Mouse (Mus musculus) left cerebral cortex, postnatal 14 days (tissue): ENCODE measurements around the gene Capn1. TPM values are rescaled to one million over a fixed set of nuclear protein-coding genes. Genes with fewer than 3 reads are reported as not detected.

Experiments
- DNase-seq, 2 experiments: peaks; one replicate each; pipeline ENCODE4 v3.0.0; 2021 to 2022; ENCODE audit warnings: low spot score in 2 of 2, mixed read lengths in 1 of 2
- intact Hi-C: fragments of 180-260 bp; cut with DNase I; formaldehyde crosslinking; loops from one replicate; pipeline ENCODE4 v1.15.1; 2025
- total RNA-seq, 2 experiments: library from RNA; stranded (reverse); gene quantifications; 2 replicates each; pipeline ENCODE4 v1.2.3; 2021

Gene Capn1
- total RNA-seq, 2 experiments from 2014 or later = 14.5 to 17.4 TPM

DNA sequence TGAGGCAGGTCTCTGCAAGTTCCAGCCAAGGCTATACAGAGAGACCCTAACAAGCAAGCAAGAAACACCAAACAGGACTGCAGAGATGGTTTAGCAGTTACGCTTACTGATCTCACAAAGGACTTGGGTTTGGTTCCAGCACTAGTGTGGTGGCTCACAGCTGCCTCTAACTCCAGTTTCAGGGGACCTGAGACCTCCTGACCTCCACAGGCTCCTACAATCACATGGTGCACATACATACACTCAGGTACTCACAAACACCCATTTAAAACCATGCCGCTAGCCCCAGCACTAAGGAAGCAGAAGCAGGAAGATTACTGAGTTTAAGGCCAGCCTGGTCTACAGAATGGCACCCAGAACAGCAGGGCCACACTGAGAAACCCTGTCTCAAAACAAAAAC, 50.9 kb downstream of the Capn1 start:
- intact Hi-C loops = loop anchor here (2.0 kb wide), 2 partner anchors 54 to 80 kb away; no protein-coding TSS in a partner anchor
- DNase-seq = no peak

DNA sequence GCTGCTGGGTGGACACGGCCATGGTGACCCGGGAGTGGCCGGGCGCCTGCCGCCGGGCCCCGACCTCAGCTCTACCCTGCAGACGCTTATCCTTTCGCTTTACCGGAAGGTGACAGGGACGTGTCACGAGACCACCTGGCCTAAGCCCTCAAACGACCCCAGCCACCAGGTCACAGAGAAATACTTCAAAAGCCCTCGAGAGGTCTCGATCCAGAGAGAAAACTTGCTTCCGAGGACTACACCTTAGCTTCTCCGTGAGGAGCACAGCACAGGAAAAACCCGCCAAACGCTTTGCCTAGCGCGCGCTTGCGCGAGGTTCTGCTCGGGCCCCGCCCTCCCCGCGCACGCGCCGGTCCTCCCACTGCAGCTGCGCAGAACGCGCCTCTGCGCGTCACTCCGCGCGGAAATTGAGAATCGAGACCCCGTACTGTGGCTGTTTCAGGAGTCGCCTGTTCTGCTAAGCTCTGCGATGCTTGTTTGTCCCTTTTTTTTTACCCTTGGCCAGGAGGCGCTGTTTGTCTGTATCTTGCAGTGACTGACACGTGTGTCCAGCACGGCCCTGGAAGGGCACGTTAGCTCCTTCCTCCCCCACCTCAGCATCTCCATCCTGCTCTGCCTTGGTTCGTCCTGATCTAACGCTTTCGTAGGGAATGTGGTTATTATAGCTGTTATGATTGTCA, 51.7 kb downstream of the Capn1 start, which contains the start of gene Pola2:
TSS of gene Pola2 (minus strand) at position 320 of the 680 bp plus-strand sequence.
- intact Hi-C loops = loop anchor here (2.0 kb wide), 2 partner anchors 55 to 81 kb away; no protein-coding TSS in a partner anchor
- DNase-seq = peak; percentile 88 to 90

DNA sequence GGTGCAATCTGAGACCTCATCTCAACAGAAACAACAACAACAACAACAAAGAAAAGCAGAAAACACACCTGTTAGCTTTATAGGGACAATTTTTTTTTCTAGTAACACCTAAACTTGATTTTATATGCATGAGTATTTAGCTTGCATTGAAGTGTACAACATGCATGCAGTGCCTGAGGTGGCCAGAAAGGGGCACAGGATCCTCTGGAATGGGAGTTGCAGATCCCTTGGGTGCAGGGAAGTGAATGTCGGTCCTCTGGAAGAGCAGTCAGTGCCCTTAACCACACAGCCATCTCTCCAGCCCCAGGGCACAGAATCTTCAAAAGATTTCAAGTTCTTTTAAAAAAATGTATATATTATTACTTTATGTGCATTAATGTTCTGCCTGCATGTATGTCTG, 53.0 kb downstream of the Capn1 start:
- no peak for DNase-seq
- intact Hi-C loops = no loop called here

DNA sequence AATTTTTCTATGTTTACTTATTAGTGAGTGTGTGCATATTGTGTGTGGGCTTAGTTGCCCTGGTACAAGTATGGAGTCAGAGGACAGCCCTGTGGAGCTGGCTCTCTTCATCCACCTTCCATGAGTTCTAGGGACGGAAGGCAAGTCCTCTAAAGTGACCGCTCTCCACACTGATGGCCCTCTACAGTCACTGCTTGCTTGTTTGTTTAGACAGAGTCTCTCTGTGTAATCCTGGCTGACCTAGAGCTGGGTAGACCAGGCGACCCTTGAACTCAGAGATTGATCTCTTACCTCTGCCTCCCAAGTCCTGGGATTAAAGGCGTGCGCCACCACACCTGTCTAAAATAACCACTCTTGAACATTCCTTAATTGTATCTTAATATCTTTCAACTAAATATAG, 58.3 kb downstream of the Capn1 start:
- DNase-seq = no peak
- intact Hi-C loops = loop anchor here (2.0 to 5.0 kb wide), 2 partner anchors 33 to 175 kb away; partner anchors contain the start of gene Cdc42ep2

DNA sequence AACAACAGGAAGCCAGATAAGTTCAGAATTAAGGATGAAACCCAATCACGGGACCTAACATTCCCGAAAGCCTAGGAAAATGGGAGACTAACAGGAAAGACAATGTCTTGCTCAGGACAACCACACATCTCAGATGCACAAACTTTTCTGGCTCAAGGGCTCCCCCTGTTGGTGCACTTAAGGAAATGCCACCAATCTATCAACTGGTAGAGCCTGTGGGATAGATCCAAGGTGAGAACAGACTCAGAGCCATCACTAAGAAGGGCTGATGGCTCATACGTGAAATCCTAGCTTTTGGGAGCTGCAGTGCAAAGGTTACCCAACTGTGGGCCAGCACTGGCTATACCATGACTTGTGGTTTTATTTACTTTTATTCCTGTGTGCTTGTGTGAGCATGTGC, 59.0 kb downstream of the Capn1 start:
- intact Hi-C loops = loop anchor here (2.0 to 5.0 kb wide), 2 partner anchors 32 to 174 kb away; partner anchors contain the start of gene Cdc42ep2
- peak; percentile 63 to 80 for DNase-seq

DNA sequence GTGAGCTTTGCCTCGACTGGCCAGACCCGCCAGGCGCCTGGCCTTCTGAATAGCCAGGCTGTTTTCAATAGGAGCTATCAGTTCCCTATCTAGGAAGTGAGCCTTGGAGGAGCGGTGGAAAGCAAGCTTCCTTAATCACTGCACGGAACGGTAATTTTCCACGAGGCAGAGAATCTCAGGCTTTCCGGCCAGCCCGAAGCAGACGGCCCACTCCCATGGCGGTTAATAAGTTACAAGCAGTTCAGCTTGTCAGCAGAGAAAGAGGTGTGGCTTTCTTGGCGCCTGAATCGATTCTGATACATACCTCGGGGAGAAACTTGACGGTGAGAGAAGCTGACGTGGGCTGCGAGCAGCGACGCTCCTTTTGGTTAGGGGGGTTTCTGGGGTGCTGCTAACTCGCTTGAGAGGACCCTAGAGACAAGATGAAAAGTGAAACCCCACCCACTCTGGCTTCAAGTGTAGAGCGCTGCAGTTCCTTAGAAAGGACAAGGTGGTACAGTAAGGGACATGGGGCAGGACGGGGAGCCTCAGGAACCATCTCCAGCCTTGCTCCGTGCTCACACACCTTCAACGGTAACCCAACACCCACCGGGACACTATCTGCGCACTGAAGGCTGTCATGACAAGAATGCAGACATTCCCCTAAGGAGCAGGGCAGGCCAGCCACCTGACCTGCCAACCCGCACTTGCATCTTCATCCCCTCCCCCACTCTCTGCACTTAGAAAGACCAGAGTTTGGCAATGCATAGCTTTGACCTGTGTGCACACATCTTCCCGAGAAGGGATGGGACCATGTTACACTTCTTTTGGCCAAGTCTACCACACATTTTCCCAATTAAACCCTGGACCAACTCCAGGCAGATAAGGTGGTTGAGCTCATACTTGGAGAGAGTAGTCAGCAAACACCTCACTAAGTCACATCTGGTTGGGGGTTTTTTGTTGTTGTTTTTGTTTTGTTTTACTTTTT, 59.7 kb downstream of the Capn1 start:
- DNase-seq = no peak
- intact Hi-C loops = loop anchor here (2.0 to 5.0 kb wide), 2 partner anchors 31 to 174 kb away; partner anchors contain the start of gene Cdc42ep2

DNA sequence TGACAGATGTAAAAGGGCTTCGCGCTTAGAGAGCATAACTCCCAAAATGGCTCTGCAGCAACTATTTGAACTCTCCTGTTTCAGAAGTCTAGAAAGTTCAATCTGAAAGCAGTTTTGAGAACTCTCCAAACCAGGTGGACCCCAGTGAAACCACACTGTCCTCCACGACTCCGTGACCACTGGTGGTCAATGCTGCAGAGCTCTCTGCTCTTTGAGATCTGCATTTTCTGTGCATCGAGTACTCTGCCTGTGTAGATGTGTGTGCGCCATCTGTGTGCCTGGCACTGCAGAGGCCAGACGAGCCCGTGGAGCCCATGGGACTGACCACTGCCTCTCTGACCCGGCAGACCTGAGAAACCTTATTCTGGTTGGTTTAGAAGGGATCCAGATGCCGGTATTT, 60.8 kb downstream of the Capn1 start:
- intact Hi-C loops = loop anchor here (5.0 kb wide), 1 partner anchor 173 kb away; no protein-coding TSS in a partner anchor
- DNase-seq = no peak

DNA sequence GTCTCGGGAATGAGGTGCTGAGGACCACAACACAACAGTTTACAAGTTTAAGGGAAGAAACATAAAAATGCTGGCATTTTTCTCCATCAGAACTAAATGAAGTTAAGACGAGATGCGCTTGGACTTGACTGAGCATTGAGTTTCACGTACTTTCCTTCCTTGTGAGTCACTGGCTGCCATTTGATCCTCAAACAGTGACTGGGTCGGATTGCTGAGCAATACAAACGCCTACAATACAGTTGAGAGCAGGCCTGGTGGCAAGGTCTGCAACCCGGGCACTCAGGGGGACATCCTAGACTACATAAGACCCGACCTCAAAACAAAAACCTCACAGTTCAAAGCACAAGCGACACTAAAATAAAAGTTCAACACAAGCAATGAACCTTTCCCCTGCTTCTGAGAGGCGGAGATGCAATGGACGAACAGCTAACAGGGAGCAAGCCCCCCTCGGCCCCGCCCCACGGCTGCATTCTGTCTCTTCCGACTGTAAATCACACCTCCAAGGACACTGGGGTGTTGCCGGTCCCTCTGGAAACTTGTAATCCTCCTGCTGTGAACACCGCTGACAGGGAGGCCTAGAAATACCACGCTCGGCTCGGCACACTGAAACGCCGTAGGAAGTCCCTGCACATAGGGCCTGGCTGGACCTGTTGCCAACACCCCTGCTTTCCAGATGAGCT, 61.5 kb downstream of the Capn1 start:
- intact Hi-C loops = no loop called here
- DNase-seq = no peak

DNA sequence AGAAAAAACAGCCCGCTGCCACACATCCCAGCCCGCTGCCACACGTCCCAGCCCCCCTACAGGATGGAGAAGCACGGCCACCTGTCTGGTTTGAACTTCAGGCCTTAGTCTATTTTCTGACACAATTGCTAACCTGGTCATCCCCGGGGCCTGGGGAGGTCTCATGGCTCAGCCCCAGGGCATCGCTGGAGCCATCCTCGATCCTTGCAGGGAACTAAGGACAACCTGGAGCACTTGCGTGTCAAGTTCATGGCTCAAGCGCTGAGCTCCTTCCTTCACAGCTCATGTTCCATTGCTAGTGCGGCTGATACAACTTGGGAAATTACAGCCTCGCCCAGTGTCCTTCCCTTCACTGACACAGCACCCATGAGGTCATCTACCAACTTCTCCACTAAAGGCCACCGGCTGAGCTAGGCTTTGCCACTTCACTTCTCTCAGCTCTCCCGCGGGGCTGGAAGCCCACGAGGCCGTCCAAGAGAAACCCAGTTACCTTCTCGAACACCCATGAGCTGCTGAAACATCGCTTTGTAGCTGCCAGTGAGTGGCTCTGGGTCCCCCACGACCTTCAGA, 62.4 kb downstream of the Capn1 start:
- intact Hi-C loops = no loop called here
- no peak for DNase-seq

DNA sequence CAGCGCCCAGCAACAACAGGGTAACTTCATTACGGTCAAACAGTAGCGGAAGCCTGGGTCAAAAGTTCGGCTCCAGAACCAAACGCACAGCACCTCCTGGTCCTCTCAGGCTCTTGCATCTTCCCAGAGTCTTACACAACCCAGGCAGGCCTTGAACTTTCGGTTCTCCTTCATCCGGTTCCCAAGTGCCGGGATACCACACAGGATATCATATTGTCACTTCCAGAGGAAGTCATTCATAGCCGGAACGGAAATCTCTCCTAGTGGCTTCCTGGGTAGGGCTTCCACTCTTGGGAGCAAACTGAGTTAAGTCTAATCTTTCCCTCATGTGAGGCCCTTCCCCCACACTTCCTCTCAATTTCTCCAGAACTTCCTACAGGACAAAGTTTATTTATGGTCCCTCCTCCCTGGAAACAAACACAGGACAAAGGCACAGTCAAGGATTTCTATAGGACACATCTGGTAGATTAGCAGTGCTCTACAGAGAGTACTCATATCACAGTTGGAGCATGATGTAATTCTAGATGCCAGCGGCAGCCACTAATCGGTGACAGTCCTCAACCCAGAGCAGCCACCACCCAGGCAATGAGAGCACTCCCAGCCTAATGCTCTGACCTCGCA, 63.5 kb downstream of the Capn1 start:
- intact Hi-C loops = no loop called here
- no peak for DNase-seq

DNA sequence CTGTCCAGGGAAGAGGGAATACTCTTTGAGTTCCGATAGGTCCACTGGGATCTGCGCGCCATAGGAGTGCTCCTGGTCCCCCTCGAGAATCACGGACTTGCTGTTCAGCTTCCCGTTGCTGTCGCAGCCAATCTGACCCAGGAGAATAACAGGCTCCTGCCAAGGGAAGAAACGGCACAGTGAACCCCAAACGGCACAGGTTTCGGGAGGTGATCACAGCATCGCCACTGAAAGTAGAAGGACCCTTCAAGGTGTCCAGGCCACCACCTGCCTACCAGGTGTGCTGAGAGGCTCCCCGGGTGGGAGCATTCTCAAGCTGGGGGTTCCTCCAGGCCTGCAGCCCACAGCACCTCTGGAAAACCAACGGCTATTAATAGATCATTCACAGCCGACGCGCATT, 64.1 kb downstream of the Capn1 start:
- no peak for DNase-seq
- intact Hi-C loops = no loop called here

DNA sequence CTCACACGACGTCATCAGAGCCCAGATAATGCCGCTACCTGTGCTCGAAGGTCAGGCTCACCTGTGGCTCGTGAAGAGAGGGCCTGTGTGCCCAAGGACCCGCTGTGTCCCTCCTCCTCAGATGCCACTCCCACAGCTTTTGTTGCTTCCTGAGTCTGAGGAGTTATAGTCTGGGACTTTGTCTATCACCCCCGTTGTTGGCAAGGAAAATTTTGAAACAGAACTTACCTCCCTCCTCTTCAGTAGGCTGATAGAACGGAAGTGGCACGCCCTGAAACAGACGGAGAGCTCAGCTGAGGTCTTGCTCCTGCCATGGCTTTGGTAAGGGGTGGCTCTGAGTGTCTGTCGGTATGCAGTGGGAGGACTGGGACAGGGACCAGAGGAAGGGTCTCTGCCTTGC, 65.5 kb downstream of the Capn1 start:
- intact Hi-C loops = no loop called here
- no peak for DNase-seq

DNA sequence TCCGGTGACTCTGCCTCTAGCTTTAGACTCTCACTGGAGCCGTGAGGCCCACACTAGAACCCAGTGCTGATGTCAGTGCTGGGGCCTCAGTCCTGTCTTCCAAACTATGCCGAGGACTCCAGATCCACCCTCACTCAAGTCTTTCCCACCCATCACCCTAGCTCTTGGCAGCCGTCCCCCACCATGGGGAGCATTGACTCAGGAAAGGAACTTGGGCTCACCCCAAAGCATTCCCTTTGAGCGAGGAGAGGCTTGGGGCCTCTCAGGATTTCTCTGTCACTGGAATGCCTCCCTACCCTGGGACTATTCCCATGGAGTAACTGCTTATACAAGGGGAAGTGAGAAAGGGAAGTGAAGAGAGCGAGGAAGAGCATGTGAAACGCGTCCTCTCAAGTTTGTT, 69.8 kb downstream of the Capn1 start:
- no peak for DNase-seq
- intact Hi-C loops = no loop called here

DNA sequence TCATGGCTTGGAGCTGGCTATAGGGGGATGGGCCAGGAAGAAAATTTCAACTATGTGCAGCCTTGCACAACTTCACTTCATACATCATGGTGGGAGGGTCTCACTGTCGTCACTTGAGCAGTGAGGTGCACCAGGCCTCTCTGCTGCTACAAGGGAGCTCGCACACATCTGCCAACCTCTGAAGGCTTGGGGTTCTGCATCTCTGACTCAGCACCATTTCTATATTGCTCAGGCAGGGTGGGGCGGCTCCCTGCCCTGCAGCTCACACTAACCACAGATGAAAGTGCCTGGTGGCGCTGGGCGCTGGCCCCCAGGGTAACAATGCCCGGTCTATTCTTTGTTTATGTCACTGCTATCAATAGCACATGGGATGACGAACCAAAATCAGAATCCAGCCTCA, 70.7 kb downstream of the Capn1 start:
- DNase-seq = no peak
- intact Hi-C loops = no loop called here

DNA sequence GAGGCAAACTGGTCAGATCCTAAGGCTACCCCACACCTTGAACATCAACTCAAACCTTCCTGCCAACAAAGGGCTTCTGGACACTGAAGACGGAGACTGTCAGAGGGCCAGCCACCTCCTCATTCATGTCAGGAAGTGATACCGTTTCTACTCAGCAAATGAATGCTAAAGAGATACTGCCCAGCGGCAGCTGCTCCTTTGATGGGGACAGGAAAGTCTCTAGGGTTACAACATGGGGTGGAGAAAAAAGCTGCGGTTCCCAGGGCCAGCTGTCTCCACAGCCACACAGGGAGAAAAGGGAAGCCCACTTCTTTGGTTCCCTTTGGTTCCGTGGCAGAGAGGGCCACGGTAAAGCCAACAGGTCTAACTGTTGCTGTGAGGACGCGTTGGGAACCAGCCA, 71.6 kb downstream of the Capn1 start:
- no peak for DNase-seq
- intact Hi-C loops = no loop called here

DNA sequence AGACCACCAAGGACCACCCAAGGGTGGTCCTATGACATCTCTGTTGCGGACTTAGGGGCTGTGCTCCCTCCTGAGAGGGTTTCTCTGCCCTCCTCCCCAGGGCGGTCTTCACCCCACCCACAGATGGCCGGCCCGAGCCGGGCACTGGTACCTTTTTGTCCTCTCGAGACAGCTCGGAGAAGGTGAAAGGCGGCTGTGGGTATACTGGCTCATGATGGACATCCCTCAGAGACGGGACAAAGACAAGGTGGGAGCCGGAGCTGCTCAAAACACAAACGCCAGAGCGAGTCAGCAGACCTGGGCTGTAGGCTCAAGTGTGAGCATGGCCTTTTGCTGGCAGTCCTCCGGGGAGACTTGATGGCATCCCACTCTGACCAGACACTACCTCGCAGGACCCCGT, 72.3 kb downstream of the Capn1 start:
- DNase-seq = no peak
- intact Hi-C loops = no loop called here

DNA sequence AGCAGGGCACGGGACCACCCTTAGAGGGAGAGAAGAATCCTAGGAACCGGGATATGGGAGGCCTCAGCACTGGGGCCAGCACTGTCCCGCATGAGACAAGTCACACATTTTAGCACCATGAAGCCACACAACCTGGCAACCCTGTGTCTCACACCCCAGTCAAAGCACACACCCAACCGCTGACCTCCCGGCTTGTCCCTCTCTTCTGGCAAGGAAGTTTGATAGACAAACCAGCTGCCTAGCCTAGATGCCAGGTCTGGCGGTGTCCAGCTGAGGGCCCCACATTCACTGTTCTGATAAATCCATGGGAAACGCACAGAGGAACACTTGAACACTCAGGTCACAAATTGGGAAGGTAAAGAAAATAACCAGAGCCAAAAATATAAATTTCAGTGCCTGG, 73.1 kb downstream of the Capn1 start:
- intact Hi-C loops = no loop called here

DNA sequence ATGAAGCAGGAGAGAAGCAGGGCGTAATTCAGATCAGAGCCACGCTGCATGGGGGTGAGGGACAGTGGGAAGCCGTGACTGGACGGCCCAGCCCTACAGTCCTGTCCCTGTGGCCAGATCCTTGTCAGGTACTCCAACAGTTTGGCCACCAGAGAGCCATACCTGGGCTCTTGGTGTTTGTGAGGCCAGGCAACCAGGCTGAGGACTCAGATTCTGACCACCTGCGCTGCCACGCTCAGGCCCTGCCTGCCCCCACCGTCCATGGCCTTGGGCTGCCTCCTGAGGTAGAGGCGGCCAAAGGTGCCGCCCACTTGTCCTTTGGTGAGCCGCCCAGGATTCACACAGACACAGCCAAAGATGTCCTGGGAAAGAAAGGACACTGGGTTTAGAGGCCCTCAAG, 75.0 kb downstream of the Capn1 start:
- no peak for DNase-seq
- intact Hi-C loops = no loop called here

More for the DNA sequence above, 73.1 kb downstream of the Capn1 start:
- no peak for DNase-seq

DNA sequence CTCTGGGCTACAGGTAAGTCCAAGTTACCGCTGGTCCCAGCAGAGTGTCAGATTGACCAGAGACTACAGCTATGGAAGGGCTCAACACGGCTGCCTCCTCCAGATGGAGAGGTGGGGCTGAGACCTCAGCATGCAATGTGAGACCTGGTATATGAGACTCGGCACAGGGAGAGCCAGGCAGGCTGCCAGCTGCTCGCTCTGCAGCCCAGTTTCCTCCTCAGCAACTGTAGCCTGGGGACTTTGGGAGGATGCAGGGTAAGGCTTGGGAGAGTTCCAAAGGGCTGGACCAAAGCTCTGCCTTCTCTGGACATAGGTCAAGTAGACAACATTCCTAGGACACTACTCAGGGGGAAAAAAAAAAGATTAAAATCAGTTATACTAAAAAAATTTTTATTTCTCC, 75.5 kb downstream of the Capn1 start:
- DNase-seq = peak; percentile 38 to 40
- intact Hi-C loops = no loop called here
